Mouse (Mus musculus) bone marrow macrophage, adult 2 months (primary cell): Measurements from ENCODE around the gene Rhox2c.
"Not testable (repeated sequence)": the region's sequence is repeated elsewhere in the genome, so short reads cannot be mapped to it uniquely, and the experiment has no call there.

ENCODE experiments used
- CTCF ChIP-seq: IDR thresholded peaks from 2 replicates; pipeline ENCODE4 v1.5.1; 2012; ENCODE audit warnings: low read depth, mild to moderate bottlenecking, low read length, moderate library complexity
- POLR2A ChIP-seq: IDR thresholded peaks from 2 replicates; pipeline ENCODE4 v1.6.1; 2012; ENCODE audit warnings: mild to moderate bottlenecking, low read depth, low read length, borderline replicate concordance

GRCm38 (mm10) chrX:37480037-37480436 is 26.6 kb downstream of the Rhox2c start, which contains the start of gene Rhox4c:
- not testable (repeated sequence) for TF ChIP-seq CTCF, POLR2A
